Mouse (Mus musculus) T-helper 17 cell (primary cell): ENCODE results near the gene Bmx.

Experiments
- in situ Hi-C, 2 experiments: fragments of 300-600 bp; cut with MboI, MseI; formaldehyde crosslinking; loops; 1 replicate in 1 of 2; 2 replicates in 1 of 2; pipeline ENCODE4 v1.15.1; 2025; ENCODE audit warnings: high pct_unique_total_duplicates in 2 of 2

The Bmx gene

GRCm38 (mm10) chrX:164258057-164258456, at the start of gene Bmx:
Gene Bmx, minus strand, starts transcription at chrX:164258193.
- in situ Hi-C loops: no loop called here

GRCm38 (mm10) chrX:164306250-164306649, 48.3 kb upstream of the Bmx start:
- in situ Hi-C loops: no loop called here

GRCm38 (mm10) chrX:164291147-164291546, 33.2 kb upstream of the Bmx start:
- in situ Hi-C loops: no loop called here

GRCm38 (mm10) chrX:164287077-164287476, 29.1 kb upstream of the Bmx start:
- in situ Hi-C loops: loop anchor here in 1 of 2 experiments (5.0 kb wide), 1 partner anchor 105 kb away; no protein-coding TSS in a partner anchor

- in situ Hi-C loops: no loop called here
These were observed 25.8 kb upstream of the Bmx start for GRCm38 (mm10) chrX:164283808-164284207.

GRCm38 (mm10) chrX:164280918-164281647, 23.1 kb upstream of the Bmx start:
- in situ Hi-C loops: no loop called here

- in situ Hi-C loops: loop anchor here in 1 of 2 experiments (10.0 kb wide), 1 partner anchor 839 kb away; no protein-coding TSS in a partner anchor
These were observed 17.5 kb upstream of the Bmx start for GRCm38 (mm10) chrX:164275536-164275935.

- in situ Hi-C loops: loop anchor here in 1 of 2 experiments (10.0 kb wide), 1 partner anchor 844 kb away; no protein-coding TSS in a partner anchor
These were observed 12.6 kb upstream of the Bmx start for GRCm38 (mm10) chrX:164270603-164271002.

- in situ Hi-C loops: no loop called here
These were observed 11.3 kb upstream of the Bmx start, which contains the start of gene Pir for GRCm38 (mm10) chrX:164269285-164269761. Gene Pir, plus strand, starts transcription at chrX:164269371.

GRCm38 (mm10) chrX:164264861-164265260, 6.9 kb upstream of the Bmx start:
- in situ Hi-C loops: no loop called here

GRCm38 (mm10) chrX:164262286-164262685, 4.3 kb upstream of the Bmx start:
- in situ Hi-C loops: no loop called here

GRCm38 (mm10) chrX:164258662-164259061, 669 bp upstream of the Bmx start:
- in situ Hi-C loops: no loop called here

GRCm38 (mm10) chrX:164256527-164256926, 1.5 kb downstream of the Bmx start:
- in situ Hi-C loops: no loop called here

- in situ Hi-C loops: no loop called here
These were observed 11.3 kb downstream of the Bmx start for GRCm38 (mm10) chrX:164246722-164247121.

GRCm38 (mm10) chrX:164245714-164246113, 12.3 kb downstream of the Bmx start:
- in situ Hi-C loops: no loop called here

GRCm38 (mm10) chrX:164233380-164233779, 24.6 kb downstream of the Bmx start:
- in situ Hi-C loops: no loop called here

GRCm38 (mm10) chrX:164221989-164222388, 36.0 kb downstream of the Bmx start:
- in situ Hi-C loops: no loop called here

GRCm38 (mm10) chrX:164200547-164200946, 57.4 kb downstream of the Bmx start:
- in situ Hi-C loops: no loop called here

GRCm38 (mm10) chrX:164197679-164198078, 60.3 kb downstream of the Bmx start:
- in situ Hi-C loops: no loop called here

GRCm38 (mm10) chrX:164189880-164190279, 68.1 kb downstream of the Bmx start:
- in situ Hi-C loops: loop anchor here in 1 of 2 experiments (5.0 kb wide), 1 partner anchor 262 kb away; no protein-coding TSS in a partner anchor

GRCm38 (mm10) chrX:164183844-164184243, 74.1 kb downstream of the Bmx start:
- in situ Hi-C loops: loop anchor here (5.0 kb wide), 3 partner anchors 103 to 263 kb away; no protein-coding TSS in a partner anchor

GRCm38 (mm10) chrX:164179746-164180145, 78.2 kb downstream of the Bmx start:
- in situ Hi-C loops: loop anchor here (5.0 kb wide), 3 partner anchors 108 to 268 kb away; no protein-coding TSS in a partner anchor

- in situ Hi-C loops: no loop called here
These were observed 79.1 kb downstream of the Bmx start for GRCm38 (mm10) chrX:164178856-164179255.
